Mouse (Mus musculus) spleen, postnatal 14 days (tissue): Measurements from ENCODE around the gene Aldoart2.
"Not testable (repeated sequence)": the region's sequence is repeated elsewhere in the genome, so short reads cannot be mapped to it uniquely, and the experiment has no call there.

Experiments
- DNase-seq, 2 experiments: peaks; one replicate each; pipeline ENCODE4 v3.0.0; 2021 to 2022; ENCODE audit warnings: low spot score in 2 of 2

The Aldoart2 gene

DNA sequence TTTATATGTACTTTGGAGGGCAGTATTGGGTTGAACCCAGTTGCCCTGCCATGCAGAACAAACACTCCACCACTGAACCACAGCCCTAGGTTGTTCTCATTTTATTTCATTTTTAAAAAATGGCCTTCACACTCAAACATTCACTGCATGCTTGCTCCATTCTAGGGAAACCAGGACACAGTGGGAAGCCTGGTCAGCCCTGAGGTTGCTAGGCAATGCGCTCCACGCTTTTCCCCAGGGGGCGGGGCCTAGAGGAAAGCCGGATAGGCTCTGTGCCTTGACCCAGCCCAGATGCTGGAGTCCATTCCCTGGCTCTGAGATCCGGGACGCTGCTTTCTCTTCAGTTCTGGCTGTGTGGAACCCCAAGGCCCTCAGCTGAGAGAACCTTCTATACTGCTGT is 8.8 kb downstream of the Aldoart2 start:
- no peak for DNase-seq

- DNase-seq: not testable (repeated sequence)
These were observed 21.9 kb downstream of the Aldoart2 start for GRCm38 (mm10) chr12:55586936-55587335.

- DNase-seq: no peak
These were observed 33.5 kb downstream of the Aldoart2 start for GRCm38 (mm10) chr12:55598537-55598886.

DNA sequence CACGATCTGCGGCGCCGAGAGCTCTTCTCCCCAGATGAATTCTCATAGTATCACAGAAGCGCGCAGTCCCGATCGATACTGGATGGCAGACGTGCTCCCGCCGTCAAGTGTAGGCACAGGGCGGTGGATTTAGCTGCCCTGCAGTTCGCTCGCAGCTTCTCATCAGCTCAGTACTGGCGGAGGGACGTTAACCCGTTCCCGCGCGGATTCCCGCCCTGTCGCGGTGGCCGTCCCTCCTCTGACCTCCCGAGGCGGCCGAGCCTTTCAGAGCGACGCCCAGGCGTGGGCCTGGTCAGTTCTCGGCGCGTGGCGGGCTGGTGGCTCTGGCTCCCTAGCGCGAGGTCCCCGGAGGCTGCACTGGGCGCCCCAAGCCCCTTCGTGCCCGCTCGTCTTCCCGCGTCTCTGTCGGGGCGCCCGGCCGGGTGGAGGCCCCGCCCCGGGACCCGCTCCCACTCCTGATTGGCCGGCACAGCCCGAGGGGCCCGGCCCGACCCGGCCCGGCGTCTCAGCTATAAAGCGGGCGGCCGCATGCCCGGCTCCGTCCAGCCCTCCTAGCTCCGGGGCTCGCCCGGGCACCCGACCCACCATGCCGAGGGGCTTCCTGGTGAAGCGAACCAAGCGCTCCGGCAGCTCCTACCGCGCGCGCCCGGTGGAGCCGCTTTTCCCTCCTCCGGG is 34.0 kb downstream of the Aldoart2 start, which contains the start of gene Insm2:
TSS of gene Insm2 (plus strand) at position 541 of the 675 bp plus-strand sequence.
- no peak for DNase-seq

DNA sequence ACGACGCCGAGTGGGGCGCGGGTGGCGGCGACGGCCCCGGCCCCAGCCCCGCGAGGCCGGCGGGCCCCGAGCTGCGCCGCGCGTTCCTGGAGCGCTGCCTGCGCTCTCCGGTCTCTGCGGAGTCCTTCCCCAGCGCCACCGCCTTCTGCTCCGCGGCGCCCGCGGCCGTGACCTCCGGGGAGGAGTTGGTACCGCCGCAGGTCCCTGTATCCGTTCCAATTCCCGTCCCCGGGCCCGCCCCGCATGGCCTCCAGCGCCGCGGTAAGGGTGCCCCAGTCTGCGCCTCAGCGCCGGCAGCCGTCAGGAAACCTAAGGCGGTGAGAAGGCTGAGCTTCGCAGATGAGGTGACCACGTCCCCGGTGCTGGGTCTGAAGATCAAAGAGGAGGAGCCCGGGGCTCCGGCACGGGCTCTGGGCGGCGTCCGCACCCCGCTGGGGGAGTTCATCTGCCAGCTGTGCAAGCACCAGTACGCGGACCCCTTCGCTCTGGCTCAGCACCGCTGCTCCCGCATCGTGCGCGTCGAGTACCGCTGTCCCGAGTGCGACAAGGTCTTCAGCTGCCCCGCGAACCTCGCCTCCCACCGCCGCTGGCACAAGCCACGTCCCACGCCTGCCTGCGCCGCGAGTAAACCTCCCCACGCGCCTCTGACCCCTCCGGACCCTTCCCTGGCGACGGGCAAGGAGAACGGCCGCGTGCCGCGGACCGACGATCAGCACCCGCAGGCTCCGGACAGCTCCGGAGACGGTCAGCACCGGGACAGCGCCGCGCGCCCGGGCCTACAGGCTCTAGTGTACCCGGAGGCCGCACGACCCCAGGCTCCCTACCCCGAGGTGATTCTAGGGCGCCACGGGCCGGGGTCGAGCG is 34.8 kb downstream of the Aldoart2 start:
- peak; percentile 10 to 28 for DNase-seq

- DNase-seq: no peak
These were observed 35.5 kb downstream of the Aldoart2 start for GRCm38 (mm10) chr12:55600503-55600994.

DNA sequence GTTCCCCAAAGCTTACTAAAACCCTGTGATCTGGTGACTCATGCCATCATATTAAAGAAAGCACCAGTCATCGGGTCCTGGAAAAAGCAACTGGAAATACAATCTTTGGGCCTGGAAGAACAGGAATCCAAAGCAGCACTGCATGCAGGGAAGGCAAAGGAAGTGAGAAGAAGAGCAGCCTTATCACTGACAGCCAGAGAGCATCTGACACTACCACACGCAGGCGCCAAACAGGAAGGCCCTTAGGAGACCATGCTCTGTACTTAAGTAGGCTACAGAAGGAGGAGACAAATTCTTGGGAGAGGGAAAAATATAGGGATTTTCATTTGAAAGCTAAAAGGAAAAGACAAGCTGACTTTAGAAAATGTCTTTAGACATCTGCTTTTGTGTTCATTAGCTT is 39.4 kb downstream of the Aldoart2 start:
- no peak for DNase-seq

- DNase-seq: no peak
These were observed 42.9 kb downstream of the Aldoart2 start for GRCm38 (mm10) chr12:55607902-55608301.

DNA sequence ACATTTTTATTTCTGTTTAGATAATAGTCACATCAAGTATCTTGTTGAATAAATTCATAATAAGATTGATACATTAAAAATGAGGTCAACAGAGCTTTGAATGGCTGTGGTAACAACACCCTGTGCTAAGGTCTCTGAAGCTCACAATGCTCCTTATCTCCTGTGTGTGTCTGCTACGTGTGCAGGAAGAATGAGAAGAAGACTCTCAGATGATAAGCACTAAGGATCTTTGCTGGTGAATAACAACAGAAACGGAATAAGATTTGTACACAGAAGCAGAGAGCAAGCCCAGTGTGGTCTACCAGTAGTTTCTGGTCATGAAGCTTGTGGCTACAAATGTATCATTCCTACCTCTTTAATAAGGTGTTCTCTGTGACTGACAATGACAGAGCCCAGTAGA is 45.8 kb downstream of the Aldoart2 start:
- no peak for DNase-seq
